Mouse (Mus musculus) liver, embryonic 14.5 days (tissue): ENCODE results near the gene F12. TPM values are rescaled to one million over a fixed set of nuclear protein-coding genes. Genes with fewer than 3 reads are reported as not detected.
"Not testable (repeated sequence)": the region's sequence is repeated elsewhere in the genome, so short reads cannot be mapped to it uniquely, and the experiment has no call there.

ENCODE experiments used
- ATAC-seq: fragments of 200-750 bp; cut with Nextera tagmentation; 2 replicates; pipeline ENCODE4 v1.8.0; 2017; ENCODE audit warnings: moderate number of reproducible peaks, mild to moderate bottlenecking, moderate library complexity; ENCODE audit not compliant: insufficient read depth
- DNase-seq, 3 experiments: peaks; one replicate each; pipeline ENCODE4 v3.0.0-alpha.2; 2012 to 2013; ENCODE audit warnings: low read depth in 3 of 3, low spot score in 3 of 3
- H3K27ac ChIP-seq: fragments of 300-500 bp; sonication (generic); 2 replicates; pipeline ENCODE4 v1.5.1; 2014; ENCODE audit warnings: moderate library complexity, mild to moderate bottlenecking, control low read depth, inconsistent platforms
- H3K27me3 ChIP-seq: fragments of 300-500 bp; sonication (generic); 2 replicates; pipeline ENCODE4 v1.6.1; 2014; ENCODE audit warnings: mild to moderate bottlenecking, low read length, moderate library complexity; ENCODE audit not compliant: control insufficient read depth, insufficient read depth
- H3K36me3 ChIP-seq: fragments of 300-500 bp; sonication (generic); replicated peaks from 2 replicates; pipeline ENCODE4 v1.6.1; 2014; ENCODE audit warnings: low read depth; ENCODE audit not compliant: control insufficient read depth, insufficient read depth
- H3K4me1 ChIP-seq, 2 experiments: fragments of 200-500 bp in 1 of 2; fragments of 300-500 bp in 1 of 2; sonication (generic) in 1 of 2; replicated peaks; 2 replicates each; pipeline ENCODE4 v1.6.1; 2012 to 2014; ENCODE audit warnings: antibody characterized with exemption in 1 of 2, inconsistent platforms in 1 of 2, low read length in 1 of 2; ENCODE audit not compliant: control insufficient read depth in 2 of 2, insufficient read depth in 2 of 2
- H3K4me2 ChIP-seq: fragments of 300-500 bp; sonication (generic); 2 replicates; pipeline ENCODE4 v1.6.1; 2014; ENCODE audit warnings: low read depth, mild to moderate bottlenecking, control low read depth, moderate library complexity
- H3K4me3 ChIP-seq, 2 experiments: fragments of 200-500 bp in 1 of 2; fragments of 300-500 bp in 1 of 2; sonication (generic) in 1 of 2; 2 replicates each; pipeline ENCODE4 v1.5.1; 2012 to 2014; ENCODE audit warnings: low read depth in 2 of 2, low read length in 2 of 2, mild to moderate bottlenecking in 2 of 2, control low read depth in 1 of 2, inconsistent platforms in 1 of 2, moderate library complexity in 1 of 2; ENCODE audit not compliant: insufficient read depth in 1 of 2
- H3K9ac ChIP-seq: fragments of 300-500 bp; sonication (generic); replicated peaks from 2 replicates; pipeline ENCODE4 v1.6.1; 2014; ENCODE audit warnings: mild to moderate bottlenecking, control low read depth, moderate library complexity
- H3K9me3 ChIP-seq: fragments of 300-500 bp; sonication (generic); 2 replicates; pipeline ENCODE4 v1.6.1; 2016; ENCODE audit warnings: low read length, mixed read lengths; ENCODE audit not compliant: control insufficient read depth
- CTCF ChIP-seq: IDR thresholded peaks from 2 replicates; pipeline ENCODE4 v1.5.1; 2016; ENCODE audit warnings: antibody characterized with exemption, low read depth, control low read depth
- EP300 ChIP-seq: IDR thresholded peaks from 2 replicates; pipeline ENCODE4 v1.6.1; 2016; ENCODE audit warnings: antibody characterized with exemption, low read depth
- WGBS: fragments of 180-500 bp; shearing (Covaris S2); extraction: QIAGEN DNeasy Blood & Tissue Kit; methylation state at CpG from one replicate; pipeline ENCODE4 v1.1.7; 2014; ENCODE audit not compliant: insufficient replicate concordance; 5-methylcytosine and 5-hydroxymethylcytosine counted together
- polyA plus RNA-seq, 2 experiments: library from polyadenylated mRNA; depleted of rRNA in 1 of 2; stranded (reverse) in 1 of 2; unstranded in 1 of 2; fragments of >200 nt; fragmentation: Nextera tagmentation in 1 of 2; extraction: Ambion mirVana in 1 of 2; gene quantifications; 2 replicates each; pipeline versions ENCODE4 v1.2.1 to v1.2.3; 2012 to 2014

F12 gene
- polyA plus RNA-seq, 2 experiments, result 53.4 to 72.0 TPM

- Histone ChIP-seq H3K4me3 (peak overlapping the region; percentile 79 to 86), H3K4me1 (peaks cover 25 to 43% of the 10 kb centered on the region in 2 experiments), H3K27me3 (no peaks in the 10 kb centered on the region), H3K9me3 (no peaks in the 10 kb centered on the region), H3K4me2 (peak overlapping the region; percentile 85), H3K9ac (peak overlapping the region; percentile 96), H3K27ac (peak overlapping the region; percentile 90), H3K36me3 (peaks cover 10% of the 10 kb centered on the region)
- DNase-seq (peak in 1 of 3 experiments; percentile 41), ATAC-seq (no peak)
- under 1% methylated on average over 46 of the region's 66 CpGs for WGBS
- no peak; the same call in 1 of the 2 replicates for TF ChIP-seq CTCF
- TF ChIP-seq EP300, result no peak
Observed at GRCm38 (mm10) chr13:55445361-55446091, 18.9 kb upstream of the F12 start.

- Histone ChIP-seq H3K4me3 (peak within 1 kb of the TSS; percentile 79 to 86), H3K9ac (peak within 1 kb of the TSS; percentile 96), H3K27ac (peak within 1 kb of the TSS; percentile 90), H3K27me3 (no peaks in the 10 kb centered on the region), H3K36me3 (peaks cover 4% of the 10 kb centered on the region), H3K4me2 (peak within 1 kb of the TSS; percentile 85), H3K4me1 (peaks cover 25 to 43% of the 10 kb centered on the region in 2 experiments), H3K9me3 (no peaks in the 10 kb centered on the region)
- ATAC-seq (peak; percentile 89), DNase-seq (peak; percentile 97 to 99 (median 98))
- TF ChIP-seq CTCF, result no peak
- TF ChIP-seq EP300, result no peak
- WGBS, result under 1% methylated on average over 35 of the region's 35 CpGs
Observed at GRCm38 (mm10) chr13:55444937-55445315, 18.3 kb upstream of the F12 start, which contains the start of gene Grk6. Grk6 (plus strand) TSS chr13:55445072.

- Histone ChIP-seq H3K9ac (peak overlapping the region; percentile 35), H3K27ac (peak overlapping the region; percentile 90), H3K36me3 (no peaks in the 10 kb centered on the region), H3K4me3 (peak overlapping the region; percentile 79 to 80), H3K9me3 (no peaks in the 10 kb centered on the region), H3K4me2 (peak overlapping the region; percentile 85), H3K4me1 (peaks cover 20 to 39% of the 10 kb centered on the region in 2 experiments), H3K27me3 (no peaks in the 10 kb centered on the region)
- DNase-seq (peak in 1 of 3 experiments; percentile 60), ATAC-seq (peak; percentile 44)
- 2% methylated on average over 33 of the region's 33 CpGs for WGBS
- TF ChIP-seq CTCF, result no peak
- TF ChIP-seq EP300, result no peak
Observed at GRCm38 (mm10) chr13:55444286-55444936, 17.8 kb upstream of the F12 start.

- H3K4me2 ChIP-seq, result peak overlapping the region; percentile 85
- H3K9me3 ChIP-seq, result no peaks in the 10 kb centered on the region
- H3K27me3 ChIP-seq, result no peaks in the 10 kb centered on the region
- TF ChIP-seq CTCF, result no peak
- no peak for TF ChIP-seq EP300
- 32% methylated on average over 9 of the region's 9 CpGs for WGBS
- peak overlapping the region; percentile 79 to 80; a peak in 3 of 4 replicates for H3K4me3 ChIP-seq
- DNase-seq (no peak), ATAC-seq (no peak)
- peak overlapping the region; percentile 35; the same call in 1 of the 2 replicates for H3K9ac ChIP-seq
- peaks cover 20 to 34% of the 10 kb centered on the region in 2 experiments for H3K4me1 ChIP-seq
- H3K27ac ChIP-seq, result no peak overlapping the region
- H3K36me3 ChIP-seq, result no peaks in the 10 kb centered on the region
Observed at GRCm38 (mm10) chr13:55443799-55444285, 17.2 kb upstream of the F12 start.

- H3K9ac ChIP-seq, H3K9me3 ChIP-seq, H3K4me2 ChIP-seq, H3K27ac ChIP-seq, ATAC-seq, H3K27me3 ChIP-seq, DNase-seq, H3K4me3 ChIP-seq, H3K4me1 ChIP-seq, H3K36me3 ChIP-seq: not testable (repeated sequence)
- 49% methylated on average over 14 of the region's 15 CpGs for WGBS
Observed at GRCm38 (mm10) chr13:55437111-55437629, 10.6 kb upstream of the F12 start.
